Mouse (Mus musculus) cerebellum, adult 11-12 months (tissue): ENCODE measurements around the gene Tnik.

Source experiments
- DNase-seq: peaks from one replicate; pipeline ENCODE4 v3.0.0; 2022

Gene Tnik

GRCm38 (mm10) chr3:28358391-28358790 is 95.4 kb downstream of the Tnik start:
- no peak for DNase-seq

DNA sequence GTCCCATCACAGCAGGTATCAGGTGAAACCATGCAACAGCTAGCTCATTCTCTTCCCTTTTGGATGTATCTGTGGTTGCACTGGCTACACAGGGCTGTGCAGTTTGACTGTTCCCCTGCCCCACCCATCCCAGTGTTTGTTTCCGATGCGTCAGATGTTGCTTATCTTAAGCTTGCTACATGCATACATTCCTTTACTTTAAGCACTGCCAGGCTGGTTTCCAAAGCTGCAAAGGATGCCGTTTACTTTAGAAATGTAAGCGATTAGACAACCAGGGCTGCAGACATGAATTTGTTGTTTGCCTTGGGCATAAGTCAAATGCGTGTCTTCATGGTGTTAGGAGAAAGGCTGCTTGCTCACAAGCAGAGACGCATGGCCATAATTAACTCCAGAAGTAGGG is 96.1 kb downstream of the Tnik start:
- no peak for DNase-seq

DNA sequence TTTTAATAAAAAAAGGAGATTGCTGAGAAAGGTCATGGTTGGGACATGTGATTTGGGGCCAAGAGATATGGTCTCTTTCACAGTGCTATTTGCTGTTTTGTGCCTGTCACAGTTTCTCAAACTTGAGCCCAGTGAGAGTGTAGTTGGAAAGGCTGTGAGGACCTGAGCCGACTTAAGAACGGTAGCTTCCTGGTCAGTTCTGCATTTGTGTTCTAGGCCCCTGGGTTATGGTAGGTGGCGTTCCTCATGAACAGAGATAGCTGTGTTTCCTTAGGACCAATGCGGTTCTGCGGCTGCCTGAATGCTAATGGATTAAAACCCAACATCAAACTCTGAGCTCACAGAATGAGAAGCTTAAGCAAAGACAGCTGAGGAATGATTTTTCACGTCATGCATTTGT is 98.0 kb downstream of the Tnik start:
- DNase-seq, result no peak

GRCm38 (mm10) chr3:28363441-28364125 is 100.6 kb downstream of the Tnik start:
- no peak for DNase-seq

DNA sequence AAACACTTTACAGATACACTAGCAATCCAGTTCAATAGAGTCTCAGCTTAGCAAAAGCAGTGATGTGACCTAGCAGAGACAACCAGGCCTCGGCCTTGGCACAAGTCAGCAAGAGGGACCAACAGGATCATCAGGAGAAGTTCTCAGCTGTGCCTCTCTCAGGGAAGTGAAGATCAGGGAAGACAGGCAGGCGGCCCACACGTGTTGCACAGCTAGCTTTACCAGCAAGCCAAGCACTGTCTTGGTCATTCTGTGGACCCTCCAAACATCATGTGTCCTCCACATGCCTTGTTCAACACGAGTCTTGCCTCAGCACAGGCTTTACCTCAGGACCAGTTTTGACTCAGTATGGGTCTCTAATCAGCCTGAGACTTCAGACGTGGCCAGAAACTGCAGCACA is 105.7 kb downstream of the Tnik start:
- no peak for DNase-seq

GRCm38 (mm10) chr3:28369266-28369665 is 106.3 kb downstream of the Tnik start:
- no peak for DNase-seq

DNA sequence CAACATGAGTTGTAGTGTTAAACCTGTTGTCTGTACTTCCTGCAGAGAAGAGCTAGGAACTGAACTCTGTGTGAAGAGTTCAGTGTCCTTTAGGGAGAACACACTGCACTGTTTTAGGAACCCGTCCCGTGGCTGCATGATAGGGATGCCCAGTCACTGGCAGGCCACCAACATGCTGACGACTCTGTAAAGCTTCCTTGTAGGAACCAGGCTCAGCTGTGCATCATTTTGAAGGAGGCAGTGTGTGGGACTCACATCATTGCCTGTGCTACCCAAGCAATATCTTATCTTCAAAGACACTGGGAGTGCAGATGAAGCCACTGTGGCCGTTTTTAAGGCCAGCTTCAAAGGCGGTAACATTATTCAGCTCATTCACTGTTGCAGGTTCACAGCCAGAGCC is 106.7 kb downstream of the Tnik start:
- DNase-seq, result peak; percentile 29

DNA sequence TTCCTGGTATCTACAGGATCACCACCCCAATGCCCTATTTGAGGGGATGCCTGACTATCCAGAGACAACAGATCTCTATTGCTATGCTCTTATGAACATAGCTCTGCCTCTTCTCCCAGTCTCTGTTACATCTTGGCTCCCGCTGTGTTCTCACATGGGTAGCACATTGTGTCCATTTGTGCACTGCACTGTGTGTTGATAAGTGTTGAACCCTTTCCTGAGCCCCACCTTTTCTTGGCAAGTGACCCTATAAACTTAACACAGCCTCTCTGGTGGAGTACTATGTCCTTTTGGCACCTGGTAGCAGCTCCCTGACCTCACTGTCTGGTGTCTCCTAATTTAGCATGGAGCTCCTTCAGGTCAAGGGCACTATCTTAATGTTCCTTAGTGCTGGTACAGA is 108.6 kb downstream of the Tnik start:
- DNase-seq, result no peak

GRCm38 (mm10) chr3:28372459-28372858 is 109.4 kb downstream of the Tnik start:
- DNase-seq, result no peak

DNA sequence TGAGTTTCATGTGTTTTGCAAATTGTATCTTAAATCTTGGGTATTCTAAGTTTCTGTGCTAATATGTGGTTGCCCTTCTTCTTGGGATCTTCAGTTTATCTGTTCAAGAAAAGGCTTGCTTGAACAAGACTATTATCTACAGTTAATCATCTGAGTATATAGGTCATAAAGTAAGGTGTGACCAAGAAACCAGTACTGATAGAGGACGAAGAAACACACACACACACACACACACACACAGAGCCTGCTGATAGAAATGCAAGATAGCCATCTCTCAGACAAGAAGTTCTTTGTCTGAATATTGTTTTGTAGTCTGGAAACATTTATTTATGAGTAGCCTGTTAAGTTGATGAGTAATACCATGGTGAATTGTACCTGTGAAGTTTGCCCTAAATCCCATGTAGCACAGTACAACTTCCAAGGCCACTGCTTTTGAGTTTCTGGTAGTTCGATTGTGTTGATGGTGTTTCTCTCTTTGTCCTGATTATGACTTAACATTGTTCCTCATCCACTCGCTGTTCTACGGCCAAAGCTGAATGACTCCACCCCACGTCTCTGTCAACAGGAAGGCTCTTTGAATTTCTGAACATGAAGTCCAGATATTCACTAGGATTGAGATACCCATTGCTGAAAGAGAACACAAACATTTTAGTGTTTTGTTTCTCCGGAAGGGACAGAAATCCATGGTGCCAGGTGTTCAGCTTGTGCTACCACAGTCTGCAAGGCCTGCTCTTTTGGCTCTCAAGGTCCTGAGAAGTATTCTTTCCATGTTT is 111.9 kb downstream of the Tnik start:
- DNase-seq, result no peak

- DNase-seq, result no peak
Observed at GRCm38 (mm10) chr3:28380224-28380623, 117.2 kb downstream of the Tnik start.

- DNase-seq, result no peak
Observed at GRCm38 (mm10) chr3:28383526-28384126, 120.6 kb downstream of the Tnik start.

DNA sequence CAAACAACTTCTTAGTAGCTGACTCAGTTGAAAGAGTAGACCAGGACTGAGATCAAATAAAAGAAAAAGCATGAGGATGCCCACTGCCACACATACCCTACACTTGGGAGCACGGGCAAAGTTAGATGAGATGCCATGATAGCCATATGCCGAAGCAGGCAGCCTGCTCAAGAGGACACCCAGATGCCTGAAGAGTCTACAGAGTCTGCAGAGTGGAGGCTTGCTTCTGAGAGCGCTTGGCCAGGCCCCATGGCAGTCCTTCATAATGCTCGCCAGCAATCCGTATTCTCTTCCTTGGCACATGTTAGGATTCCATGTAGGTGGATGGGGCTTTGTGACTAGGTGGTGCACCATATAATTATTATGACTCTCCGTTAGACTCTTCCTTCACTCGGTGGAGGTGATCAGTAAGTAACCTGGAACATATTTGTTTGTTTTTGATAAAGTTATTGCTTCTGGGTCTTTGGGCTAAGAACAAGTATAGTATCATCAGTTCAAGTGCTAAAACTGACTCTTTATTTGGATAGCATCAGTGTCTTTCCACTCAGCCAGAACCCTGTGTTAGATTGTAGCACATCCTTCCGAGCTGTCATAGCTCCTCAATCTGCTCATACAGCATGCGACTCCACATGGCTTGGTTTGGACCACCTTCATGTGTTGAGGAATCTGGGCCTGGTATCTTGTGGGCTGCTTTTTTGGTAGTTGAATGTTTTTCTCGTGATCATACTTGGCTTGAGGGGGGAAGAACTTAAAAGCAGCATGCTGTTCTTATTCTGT is 122.4 kb downstream of the Tnik start:
- DNase-seq, result no peak

GRCm38 (mm10) chr3:28388540-28388939 is 125.5 kb downstream of the Tnik start:
- DNase-seq, result no peak

DNA sequence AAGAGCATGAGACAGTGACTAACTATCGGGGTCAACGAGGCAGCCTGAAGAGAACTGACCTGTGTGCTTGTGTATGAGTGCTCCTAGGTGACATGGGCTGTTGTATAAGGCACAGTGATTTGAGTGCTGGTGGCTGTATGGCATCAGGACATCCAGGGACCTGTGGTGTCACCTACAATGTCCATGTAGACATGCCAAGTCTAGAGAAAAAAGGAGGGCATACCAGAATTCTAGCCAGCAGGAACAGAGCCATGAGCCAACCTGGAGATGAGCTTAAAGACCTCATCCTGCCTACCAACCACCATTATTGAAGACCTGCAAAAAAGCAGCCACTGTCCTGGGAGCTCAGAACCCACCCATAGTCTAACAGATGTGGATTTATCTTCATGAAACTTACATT is 127.2 kb downstream of the Tnik start:
- peak; percentile 45 for DNase-seq

GRCm38 (mm10) chr3:28392542-28392941 is 129.5 kb downstream of the Tnik start:
- no peak for DNase-seq

DNA sequence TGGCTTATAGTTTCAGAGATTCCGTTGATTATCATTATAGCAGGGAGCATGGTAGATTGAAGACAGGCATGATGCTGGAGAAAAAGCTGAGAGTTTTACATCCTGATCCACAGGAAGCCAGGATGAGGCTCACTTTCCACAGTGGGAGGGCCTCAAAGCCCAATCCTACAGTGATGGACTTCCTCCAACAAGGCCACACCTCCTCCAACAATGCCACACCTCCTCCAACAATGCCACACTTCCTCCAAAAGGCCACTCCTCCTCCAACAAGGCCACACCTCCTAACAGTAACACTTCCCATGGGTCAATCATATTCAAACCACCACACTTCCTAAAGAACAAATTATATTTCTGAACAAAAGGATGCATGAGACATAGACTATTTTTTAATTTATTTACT is 135.8 kb downstream of the Tnik start:
- no peak for DNase-seq

GRCm38 (mm10) chr3:28399593-28400216 is 136.7 kb downstream of the Tnik start:
- no peak for DNase-seq

- no peak for DNase-seq
Observed at GRCm38 (mm10) chr3:28401335-28401734, 138.3 kb downstream of the Tnik start.

DNA sequence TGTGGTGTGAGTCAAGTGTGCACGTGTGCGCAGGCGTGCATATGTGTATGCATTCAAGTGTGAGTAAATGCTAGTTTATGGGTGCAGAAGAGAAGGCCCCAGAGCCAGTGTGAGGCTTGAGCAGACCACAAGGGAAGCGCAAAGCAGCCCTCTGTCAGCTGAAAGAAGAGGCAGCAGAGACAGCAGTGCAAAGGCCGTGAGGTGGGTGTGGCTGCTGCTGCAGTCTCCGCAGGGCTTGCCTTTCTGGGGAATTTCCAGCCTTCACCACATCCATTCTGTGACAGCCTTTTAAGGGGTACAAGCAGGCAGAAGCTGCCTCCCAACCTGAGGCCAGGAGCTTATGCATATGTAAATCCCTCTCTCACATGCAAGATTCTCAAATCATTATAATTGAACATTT is 139.2 kb downstream of the Tnik start:
- DNase-seq, result no peak

GRCm38 (mm10) chr3:28405391-28405790 is 142.4 kb downstream of the Tnik start:
- no peak for DNase-seq

- DNase-seq, result peak; percentile 80
Observed at GRCm38 (mm10) chr3:28408859-28409459, 145.9 kb downstream of the Tnik start.
